Mouse (Mus musculus): ENCODE data around the gene Ephb2. TPM values are rescaled to one million over a fixed set of nuclear protein-coding genes. Genes with fewer than 3 reads are reported as not detected.

Ephb2 gene
- total RNA-seq, 2 experiments from 2014 or later: 0.09 TPM; not detected in 1

DNA sequence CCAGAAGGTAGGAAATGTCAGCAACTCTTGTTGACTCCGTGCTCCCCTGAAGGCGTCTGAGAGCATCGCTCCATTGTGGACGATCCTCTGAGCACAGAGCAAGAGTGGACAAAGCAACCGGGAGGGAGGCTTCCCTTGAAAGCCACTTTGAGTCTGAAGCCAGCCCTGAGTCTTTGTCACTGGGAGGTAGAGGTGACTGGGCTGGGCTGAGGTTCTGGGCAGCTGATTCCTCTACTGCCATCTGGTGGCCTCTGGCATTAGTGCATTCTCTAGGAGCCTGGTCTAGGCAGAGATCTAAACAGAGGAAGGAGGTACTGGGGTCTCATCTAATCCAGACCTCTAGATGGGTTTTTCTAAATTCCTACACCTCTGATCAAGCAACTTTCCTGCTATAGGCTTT, 5.3 kb upstream of the Ephb2 start:
- peak; percentile 73 for ATAC-seq (replicated peaks; ENCODE audit: low FRiP score, poor library complexity, severe bottlenecking)

DNA sequence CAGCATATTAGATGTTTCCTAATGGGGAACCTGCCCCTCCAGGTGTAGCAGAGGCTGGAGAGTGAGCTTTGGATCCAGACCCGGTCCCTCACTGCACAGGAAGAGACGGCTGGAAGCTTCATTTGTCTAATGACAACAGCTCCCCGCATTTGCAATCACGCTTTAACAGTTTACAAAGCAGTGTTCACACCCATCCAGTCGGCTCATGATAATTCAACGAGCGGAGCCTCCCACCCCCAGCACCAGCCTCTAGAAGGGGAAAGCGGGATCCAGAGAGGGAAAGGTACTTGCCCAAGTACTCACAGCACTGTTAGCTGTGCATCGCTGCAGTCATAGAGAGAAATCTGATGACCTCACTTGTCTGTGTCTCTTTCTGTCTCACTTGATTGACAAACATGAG, 2.7 kb upstream of the Ephb2 start:
- ATAC-seq (replicated peaks; ENCODE audit: low FRiP score, poor library complexity, severe bottlenecking): no peak

DNA sequence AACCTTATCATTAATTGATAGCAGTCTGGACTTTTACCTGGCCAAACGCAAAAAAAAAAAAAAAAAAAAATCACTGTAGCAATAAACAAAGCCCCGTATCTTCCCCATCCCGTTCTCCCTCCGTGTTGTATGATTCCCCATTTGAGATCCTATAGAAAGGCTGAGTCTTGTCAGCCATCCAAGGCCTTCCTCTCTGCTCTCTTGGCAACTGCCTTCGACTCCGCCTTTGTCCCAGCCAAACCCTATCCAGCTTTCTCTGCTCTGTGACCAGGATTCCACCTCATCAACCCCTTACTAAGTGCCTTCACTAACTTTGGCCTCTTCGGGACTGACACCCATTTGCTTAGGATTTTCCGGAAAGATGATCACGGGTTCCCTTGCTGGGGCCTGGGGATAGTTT, 2.2 kb upstream of the Ephb2 start:
- ATAC-seq (replicated peaks; ENCODE audit: low FRiP score, poor library complexity, severe bottlenecking): no peak

DNA sequence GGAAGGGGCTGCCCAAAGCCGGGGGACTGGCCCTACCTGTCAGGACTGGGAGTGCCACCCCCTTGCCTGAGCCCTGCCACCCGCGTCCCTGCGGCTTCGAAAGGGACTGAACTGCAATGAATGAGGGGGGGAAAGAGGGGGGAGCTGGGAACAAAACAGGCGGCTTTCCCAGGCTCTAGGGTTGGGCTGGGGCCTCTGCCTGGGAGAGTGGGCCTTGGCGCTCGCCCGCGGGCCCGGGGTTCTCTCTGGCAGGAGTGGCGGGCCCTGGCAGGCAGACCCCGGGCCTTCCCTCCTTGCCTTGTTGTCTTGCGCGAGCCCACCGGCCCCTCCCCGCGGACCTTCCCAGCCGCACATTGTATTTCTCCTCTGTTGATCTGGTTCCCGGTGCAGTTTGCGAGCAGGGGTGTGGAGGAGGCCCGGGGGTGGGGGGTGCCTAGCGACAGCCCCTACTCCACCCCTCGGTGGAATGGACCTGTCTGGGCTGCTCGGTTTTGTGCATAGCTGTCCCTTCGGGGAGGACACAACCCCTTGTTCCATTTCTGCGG, 671 bp upstream of the Ephb2 start:
- ATAC-seq (replicated peaks; ENCODE audit: low FRiP score, poor library complexity, severe bottlenecking): no peak

DNA sequence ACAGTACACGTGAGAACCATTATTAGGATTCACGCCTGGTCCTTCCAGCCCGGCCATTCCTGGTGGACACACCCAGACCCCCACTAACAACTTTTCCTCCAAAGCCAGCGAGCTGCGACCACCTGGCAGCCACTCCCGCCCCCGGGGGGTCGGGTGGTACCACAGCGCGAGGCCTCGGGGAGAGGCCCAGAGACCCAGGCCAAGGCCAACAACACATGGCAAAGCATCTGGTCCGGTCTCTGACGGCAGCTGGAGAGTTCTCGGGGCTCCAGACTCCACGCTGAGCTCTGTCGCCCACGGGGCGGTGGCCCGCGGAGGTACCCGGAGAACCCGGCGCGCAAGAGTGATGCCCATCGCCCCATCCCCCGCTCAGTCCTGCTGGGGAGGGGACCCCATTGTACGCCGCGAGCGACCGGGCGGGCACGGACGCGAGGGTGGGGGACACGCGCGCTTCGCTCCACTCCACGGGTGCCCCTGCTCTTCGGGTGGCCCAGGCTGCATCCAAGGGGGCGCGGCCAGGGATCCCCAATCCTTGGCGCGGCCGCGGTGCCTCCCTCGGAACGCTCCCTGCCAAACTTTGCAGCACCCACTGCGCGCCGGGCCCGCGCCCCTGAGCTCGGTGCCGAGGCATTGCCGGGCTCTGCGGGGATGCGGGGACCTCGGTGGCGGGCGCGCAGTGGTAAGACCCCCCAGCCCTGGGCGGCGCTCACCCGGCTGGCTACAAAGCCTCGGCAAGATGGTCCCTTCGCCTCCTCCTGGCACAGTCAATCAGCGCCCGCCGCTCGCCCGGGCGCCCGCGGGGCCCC, 770 bp downstream of the Ephb2 start:
- ATAC-seq (replicated peaks; ENCODE audit: low FRiP score, poor library complexity, severe bottlenecking): no peak

DNA sequence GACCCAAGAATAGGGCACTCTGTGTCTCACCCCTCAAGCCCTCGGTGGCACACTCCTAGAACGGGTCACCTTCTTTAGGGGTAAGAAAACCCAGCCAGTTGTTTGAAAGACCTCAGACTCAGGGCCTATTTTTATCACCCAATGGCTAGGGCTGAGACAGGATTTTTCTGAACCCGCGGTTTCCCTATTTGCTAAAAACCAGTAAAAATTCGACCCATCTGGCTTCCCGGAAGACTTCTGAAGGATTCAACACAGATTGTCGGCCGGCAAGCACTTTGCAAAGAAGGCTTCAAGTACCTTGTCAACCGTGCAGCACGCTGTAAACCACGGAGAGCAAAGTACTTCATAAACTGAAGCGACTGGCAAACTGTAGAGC, 1.4 kb downstream of the Ephb2 start:
- ATAC-seq (replicated peaks; ENCODE audit: low FRiP score, poor library complexity, severe bottlenecking): no peak

DNA sequence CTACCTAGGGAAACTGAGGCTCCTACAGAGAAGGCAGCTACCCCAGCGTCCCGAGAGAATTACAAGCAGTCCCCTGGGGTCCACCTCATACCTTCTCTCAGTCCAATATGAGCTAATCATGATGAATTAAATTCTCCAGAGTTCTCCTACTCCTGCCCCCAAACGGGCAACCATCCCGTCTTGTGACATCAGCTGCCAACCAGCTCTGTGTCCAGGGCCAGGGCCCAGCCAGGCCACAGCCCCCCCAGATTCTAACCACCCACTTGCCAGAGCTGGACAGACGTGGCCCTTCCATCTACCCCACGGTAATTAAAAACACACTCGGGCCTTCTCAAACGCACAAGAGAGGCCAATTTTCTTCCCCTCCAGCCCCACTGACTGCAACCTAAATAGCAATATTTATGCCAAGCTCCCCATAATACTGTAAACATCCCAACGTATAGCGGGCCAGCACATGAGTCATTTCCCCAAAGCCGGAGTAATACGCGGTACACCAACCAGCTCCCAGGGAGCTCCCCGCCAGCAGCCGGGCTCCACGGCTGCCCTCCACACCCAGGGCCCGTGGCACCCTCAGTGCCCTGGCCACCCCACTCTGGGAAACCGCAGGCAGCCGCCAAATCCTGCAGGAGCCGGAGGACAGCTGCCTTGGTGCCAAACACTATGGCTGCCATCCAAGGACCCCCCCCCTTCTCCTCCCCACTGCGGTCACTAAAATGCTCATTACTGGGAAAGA, 2.0 kb downstream of the Ephb2 start:
- no peak for ATAC-seq (replicated peaks; ENCODE audit: low FRiP score, poor library complexity, severe bottlenecking)

DNA sequence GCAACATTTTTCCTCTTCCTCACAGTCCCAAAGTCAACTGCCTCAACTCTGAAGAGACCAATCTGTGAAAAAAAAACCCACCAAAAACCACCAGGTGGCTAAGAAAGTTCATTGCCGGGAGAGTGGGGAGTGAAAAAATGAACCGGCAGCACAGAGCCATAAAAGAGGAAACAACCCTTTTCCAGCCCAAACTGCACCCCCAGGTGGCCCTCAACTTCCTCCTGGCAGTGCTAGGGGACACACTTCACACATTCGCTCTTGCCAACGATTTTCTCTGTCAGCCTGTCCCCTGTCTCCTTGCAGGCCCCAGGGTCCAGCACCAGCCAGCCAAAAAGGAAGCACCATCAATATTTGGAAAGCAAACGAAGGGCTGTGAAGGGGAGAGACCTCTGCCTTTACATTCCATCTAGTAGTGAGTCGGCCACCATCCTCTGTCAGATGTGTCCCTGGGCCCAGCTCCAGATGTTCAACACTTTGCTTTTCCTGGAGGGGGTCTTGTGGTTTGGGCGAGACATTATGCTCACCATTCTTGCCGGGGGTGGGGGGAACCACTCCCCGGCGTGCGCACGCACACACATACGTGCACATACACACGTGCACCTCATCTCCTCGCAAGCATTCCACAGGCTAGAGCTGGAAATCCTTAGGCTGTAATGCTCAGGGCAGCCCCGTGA, 3.1 kb downstream of the Ephb2 start:
- no peak for ATAC-seq (replicated peaks; ENCODE audit: low FRiP score, poor library complexity, severe bottlenecking)

DNA sequence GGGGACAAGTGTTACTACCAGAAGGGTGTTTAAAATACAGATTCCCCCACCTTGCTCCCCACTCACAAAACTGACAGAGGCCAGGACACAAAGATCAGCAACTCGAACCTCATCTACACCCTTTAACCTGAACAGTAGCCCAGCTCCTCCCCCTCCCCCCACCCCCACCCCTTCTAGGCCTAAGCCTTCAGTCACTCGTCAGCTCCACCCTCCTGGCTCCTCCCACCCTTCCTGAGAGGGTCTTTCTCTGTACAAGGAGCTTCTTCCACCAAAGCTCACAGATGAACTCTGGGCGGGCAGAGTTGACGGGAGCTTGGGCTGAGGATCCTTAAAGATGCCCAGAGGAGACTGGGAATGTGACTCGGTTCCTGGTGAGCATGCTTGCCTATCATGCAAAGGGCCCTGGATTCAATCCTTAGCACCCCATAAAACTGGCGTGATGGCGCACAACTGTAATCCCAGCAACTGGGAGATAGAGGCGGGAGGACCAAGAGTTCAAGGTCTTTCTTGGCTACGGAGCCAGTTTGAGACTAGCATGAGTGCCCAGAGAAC, 5.4 kb downstream of the Ephb2 start:
- ATAC-seq (replicated peaks; ENCODE audit: low FRiP score, poor library complexity, severe bottlenecking): no peak

DNA sequence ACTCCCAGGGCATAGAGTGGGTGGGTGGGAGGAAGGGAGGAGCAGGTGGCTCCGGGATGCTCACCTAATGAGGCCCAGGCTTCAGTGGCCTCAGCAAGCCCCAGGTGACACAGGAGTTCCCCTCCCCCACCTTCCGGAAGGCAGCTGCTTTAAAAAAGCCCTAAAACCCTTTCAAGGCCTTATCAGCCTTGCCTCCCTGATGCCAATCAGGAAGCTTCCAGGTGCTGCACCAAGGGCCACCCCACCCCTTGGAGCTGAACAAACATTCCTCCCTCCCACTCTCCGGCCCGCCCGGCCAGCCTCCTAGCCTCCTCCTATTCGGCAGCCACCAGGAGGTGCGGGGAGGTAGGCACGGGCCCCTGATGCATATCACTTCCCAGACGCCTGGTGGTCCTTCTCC, 6.0 kb downstream of the Ephb2 start:
- ATAC-seq (replicated peaks; ENCODE audit: low FRiP score, poor library complexity, severe bottlenecking): no peak

DNA sequence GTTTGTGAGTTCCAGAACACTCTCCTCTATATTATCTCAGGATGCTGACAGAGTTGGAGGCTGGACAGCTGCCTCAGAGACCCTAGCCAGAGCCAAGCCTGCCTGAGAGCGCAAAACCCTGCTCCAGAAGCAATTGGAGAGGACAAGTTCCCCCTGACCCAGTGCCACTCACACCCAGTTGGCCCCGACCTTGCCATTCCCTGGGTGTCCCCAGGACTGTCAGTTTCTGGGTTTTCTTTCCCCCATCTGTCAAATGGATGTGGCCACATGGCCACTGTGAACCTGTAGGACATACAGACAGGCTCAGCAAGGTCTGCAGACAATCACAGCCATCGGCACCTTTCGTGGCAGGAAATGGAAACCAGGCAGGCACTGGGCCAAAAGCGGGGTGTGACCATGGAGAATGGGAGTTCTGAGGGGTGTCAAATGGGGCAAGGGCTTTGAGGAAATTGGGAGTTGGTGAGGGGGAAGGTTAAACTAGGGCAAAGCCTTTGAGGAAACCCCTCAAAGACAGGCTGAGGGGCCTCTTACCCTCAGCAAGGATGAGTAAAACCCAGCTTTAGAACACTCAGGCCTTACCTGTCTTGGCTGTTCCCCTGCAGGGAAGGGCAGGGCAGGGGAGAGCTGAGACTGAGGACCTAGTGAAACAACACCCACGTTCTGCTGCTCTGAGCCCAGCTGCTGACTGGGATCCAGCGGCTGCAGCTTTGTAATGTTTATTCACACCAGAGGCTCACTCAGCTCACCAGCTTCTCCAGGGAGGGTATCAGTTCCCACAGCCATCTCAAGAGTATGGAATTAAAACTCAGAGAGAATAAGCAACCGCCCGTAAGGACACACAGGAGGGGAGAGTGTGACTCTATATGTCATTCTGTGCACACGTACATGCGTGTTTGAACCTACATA, 6.9 kb downstream of the Ephb2 start:
- no peak for ATAC-seq (replicated peaks; ENCODE audit: low FRiP score, poor library complexity, severe bottlenecking)

DNA sequence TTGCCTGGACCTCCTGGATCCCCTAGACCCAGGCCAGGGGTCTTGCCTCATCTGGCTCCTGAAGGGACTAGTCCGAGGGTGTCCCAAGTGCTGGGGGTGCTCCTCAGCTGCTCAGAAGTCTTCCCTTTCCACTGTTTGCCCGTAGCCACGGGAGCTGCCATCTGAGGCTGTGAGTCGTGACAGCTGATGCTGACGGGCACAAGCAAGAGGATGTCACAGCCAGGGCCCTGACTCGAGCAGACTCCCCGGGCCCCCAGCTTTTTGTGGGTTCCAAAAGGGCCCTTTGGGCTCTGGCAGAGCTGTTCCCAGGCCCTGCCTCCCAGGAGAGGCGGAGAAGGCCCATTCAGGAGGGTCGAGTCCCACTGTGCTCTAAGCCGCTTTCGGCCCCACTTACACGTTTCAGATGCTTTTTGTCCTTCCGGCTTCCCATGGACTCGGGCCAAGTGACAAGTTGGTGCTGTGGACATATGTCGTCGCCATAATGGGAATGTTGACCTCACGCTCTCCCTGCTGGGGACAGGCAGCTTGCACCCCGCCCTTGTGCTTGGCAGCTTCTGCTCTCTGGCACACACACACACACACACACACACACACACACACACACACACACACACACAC, 10.7 kb downstream of the Ephb2 start:
- no peak for ATAC-seq (replicated peaks; ENCODE audit: low FRiP score, poor library complexity, severe bottlenecking)

DNA sequence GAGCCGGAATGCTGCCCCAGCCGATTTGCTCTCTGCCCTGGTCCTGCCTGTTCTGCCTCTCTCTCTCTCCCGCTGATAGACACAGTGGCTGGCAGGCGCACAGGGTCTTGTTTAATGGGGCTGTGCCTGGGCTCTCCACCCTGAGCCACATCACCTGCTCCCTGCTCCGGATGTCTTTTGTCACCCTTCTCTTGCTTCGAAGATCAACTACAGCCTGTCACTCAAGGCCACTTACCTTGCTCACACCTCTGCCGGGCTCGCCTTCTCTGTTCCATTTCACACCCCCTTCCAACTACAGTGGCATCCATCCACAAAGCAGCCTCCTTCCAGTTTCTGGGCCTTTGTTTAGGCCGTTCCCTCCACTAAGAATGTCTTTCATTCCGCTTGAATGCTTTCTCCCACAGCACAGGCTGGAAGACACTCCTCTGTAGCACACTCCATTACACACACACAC, 15.7 kb downstream of the Ephb2 start:
- ATAC-seq (replicated peaks; ENCODE audit: low FRiP score, poor library complexity, severe bottlenecking): no peak

DNA sequence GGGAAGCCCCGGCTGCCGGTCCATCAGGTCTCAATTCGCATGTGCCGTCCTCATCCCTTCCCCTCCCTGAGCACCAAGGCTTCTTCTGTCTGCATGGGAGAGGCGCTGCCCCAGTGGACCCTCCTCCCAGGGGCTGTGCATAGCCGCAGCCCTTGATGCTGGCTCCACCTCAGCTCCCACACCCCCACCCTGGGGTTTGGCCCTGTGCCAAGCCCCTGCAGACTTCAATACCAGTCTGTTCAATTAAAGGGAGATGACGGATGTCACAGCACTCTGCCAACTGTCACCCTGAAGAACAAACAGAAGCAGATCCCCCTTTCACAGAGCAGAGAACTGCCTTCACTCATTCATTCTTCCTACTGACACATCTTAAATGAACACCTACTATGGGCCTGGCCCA, 19.1 kb downstream of the Ephb2 start:
- ATAC-seq (replicated peaks; ENCODE audit: low FRiP score, poor library complexity, severe bottlenecking): no peak

DNA sequence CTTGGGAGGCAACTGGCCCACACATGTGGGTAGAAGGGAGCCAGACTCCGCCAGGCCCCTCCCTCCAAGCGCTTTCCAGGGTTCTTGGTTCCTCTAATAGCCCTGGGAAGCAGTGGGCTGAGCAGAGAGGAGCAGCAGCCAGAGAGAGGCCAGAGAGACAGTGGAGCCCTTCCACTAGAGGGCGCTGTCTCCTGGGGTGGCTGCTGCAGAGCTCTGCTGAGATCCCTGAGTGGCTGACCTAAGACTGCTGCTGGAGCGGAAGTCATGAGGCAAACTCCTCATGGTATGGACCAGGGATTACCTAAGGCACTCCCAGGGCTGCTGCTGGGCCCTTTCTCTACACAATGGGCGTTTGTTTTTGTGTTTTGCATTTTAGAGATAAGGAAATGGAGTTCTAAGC, 20.4 kb downstream of the Ephb2 start:
- no peak for ATAC-seq (replicated peaks; ENCODE audit: low FRiP score, poor library complexity, severe bottlenecking)

DNA sequence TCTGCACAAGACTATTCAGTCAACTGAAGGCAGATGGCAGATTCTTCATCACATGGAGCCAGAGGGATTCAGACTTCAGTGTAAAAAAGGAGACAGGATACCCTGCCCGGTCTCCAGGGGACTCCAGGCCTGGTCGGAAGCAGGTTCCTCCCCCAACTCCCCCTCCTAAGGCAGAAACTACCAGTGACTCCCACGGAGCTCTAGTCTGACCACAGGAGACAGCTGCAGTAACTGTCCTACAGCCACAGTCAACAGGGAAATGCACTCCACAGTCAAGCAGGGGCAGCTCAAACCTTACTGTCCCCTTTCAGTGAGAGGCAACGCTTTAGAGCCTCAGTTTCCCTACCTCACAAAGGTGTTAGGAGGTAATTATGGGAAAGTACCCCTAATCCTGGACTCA, 23.2 kb downstream of the Ephb2 start:
- no peak for ATAC-seq (replicated peaks; ENCODE audit: low FRiP score, poor library complexity, severe bottlenecking)

DNA sequence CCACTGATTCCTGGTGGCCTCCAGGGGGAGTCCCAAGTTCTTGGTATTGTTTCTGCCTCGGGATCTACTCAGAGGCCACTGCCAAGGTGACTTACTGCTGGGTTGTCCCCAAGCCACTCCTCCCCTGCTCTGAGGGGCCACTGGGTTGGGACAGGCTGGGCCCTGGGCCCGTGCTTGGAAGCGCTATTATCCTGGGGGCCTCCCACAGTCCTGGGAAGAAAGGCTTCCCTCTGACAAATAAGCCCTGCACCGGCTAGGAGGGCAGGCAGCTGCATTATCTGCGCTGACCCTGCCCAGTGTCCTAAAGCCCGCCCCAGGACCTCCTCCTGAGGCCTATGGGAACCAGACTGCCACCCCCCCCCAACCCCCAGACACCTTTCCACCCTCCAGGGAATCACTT, 24.2 kb downstream of the Ephb2 start:
- ATAC-seq (replicated peaks; ENCODE audit: low FRiP score, poor library complexity, severe bottlenecking): no peak

DNA sequence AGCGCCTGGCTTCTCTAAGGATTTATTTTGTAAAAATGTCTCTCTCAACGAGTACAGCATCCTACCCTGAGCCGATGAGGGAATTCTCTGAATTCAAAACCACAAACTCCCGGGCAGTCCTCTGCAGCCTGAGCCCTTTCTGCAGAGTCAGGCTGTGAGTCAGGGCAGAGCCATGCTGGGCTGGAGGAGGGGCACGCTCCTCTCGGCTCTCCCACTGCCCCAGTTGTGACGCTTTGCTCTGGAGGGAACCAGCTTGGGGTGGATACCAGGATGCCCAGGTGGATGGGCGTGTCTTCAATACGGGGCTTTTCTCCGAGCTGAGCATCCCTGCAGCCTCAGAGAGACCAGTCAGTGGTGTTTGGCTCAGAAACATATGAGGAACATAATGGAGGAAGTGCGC, 27.3 kb downstream of the Ephb2 start:
- ATAC-seq (replicated peaks; ENCODE audit: low FRiP score, poor library complexity, severe bottlenecking): no peak

DNA sequence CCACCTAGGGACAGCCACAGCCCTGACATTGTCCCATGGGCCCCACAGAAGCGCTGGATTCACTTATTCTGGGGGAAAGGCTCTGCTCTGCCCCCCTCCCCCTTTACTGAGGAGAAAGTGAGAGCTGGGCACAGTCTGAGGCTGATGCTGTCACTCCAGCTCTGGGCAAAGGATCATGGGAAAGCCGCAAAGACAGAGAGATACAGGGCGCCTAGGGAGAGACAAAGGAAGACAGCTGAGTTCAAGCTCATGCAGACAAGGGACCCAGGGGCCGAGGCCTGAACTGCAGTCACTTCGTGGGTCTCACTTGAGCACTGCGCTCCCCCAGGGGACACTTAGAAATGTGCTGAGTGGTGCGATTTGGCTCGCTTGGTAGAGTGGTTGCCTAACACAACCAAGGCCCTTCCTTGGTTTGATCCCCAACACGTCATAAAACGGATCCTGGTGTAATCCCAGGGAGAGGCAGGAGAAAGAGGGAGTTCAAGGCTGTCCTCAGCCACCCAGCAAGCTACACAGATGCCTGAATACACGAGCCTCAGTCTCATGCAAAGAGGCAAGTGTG, 28.3 kb downstream of the Ephb2 start:
- no peak for ATAC-seq (replicated peaks; ENCODE audit: low FRiP score, poor library complexity, severe bottlenecking)

Data from erythroblast, adult 5-6 weeks (primary cell).